Mouse (Mus musculus) limb, embryonic 12.5 days (tissue): ENCODE measurements around the gene Nid1. TPM values are rescaled to one million over a fixed set of nuclear protein-coding genes. Genes with fewer than 3 reads are reported as not detected.

ENCODE experiments used
- polyA plus RNA-seq: library from polyadenylated mRNA; unstranded; fragments of >200 nt; fragmentation: Nextera tagmentation; extraction: Ambion mirVana; gene quantifications from 2 replicates; pipeline ENCODE4 v1.2.1, GENCODE M21; 2016

Nid1 gene
- polyA plus RNA-seq, 1 experiment from 2014 or later = 27.0 TPM

Other genes with a start within 250 kb of the Nid1 start
- gene Gpr137b, start 43.5 kb upstream of the Nid1 start, polyA plus RNA-seq = 11.9 and 12.8 TPM in 2 replicates
- 2.4 and 4.0 TPM in 2 replicates for gene Lyst, start 152.8 kb downstream of the Nid1 start, polyA plus RNA-seq